Mouse (Mus musculus): Measurements from ENCODE around the gene Grik4. TPM values are rescaled to one million over a fixed set of nuclear protein-coding genes. Genes with fewer than 3 reads are reported as not detected.

Grik4 gene
- polyA plus RNA-seq, 1 experiment from 2014 or later: 1.9 TPM

- Histone ChIP-seq H3K27me3 (ENCODE audit: insufficient read depth, poor library complexity, severe bottlenecking) (0 out of 2 replicates have a peak, but pooled peaks cover 8% of the 10 kb centered on the region), H3K4me1 (peaks cover 17% of the 10 kb centered on the region), H3K9me3 (no peaks in the 10 kb centered on the region), H3K36me3 (no peaks in the 10 kb centered on the region), H3K27ac (no peak overlapping the region), H3K4me3 (no peak overlapping the region)
- no peak for DNase-seq (ENCODE audit: low spot score)
- WGBS: 40% methylated on average over 6 of the region's 6 CpGs
Measured at GRCm38 (mm10) chr9:42613827-42614226, 330.5 kb downstream of the Grik4 start.

GRCm38 (mm10) chr9:42612482-42612991 lies 331.8 kb downstream of the Grik4 start:
- no peak for DNase-seq (ENCODE audit: low spot score)
- H3K36me3 ChIP-seq: no peaks in the 10 kb centered on the region
- H3K4me1 ChIP-seq: peaks cover 17% of the 10 kb centered on the region
- H3K9me3 ChIP-seq: no peaks in the 10 kb centered on the region
- H3K4me3 ChIP-seq: no peak overlapping the region
- WGBS: 51% methylated on average over 14 of the region's 14 CpGs
- H3K27me3 ChIP-seq (ENCODE audit: insufficient read depth, poor library complexity, severe bottlenecking): 0 out of 2 replicates have a peak, but pooled peaks cover 8% of the 10 kb centered on the region
- no peak overlapping the region for H3K27ac ChIP-seq

DNA sequence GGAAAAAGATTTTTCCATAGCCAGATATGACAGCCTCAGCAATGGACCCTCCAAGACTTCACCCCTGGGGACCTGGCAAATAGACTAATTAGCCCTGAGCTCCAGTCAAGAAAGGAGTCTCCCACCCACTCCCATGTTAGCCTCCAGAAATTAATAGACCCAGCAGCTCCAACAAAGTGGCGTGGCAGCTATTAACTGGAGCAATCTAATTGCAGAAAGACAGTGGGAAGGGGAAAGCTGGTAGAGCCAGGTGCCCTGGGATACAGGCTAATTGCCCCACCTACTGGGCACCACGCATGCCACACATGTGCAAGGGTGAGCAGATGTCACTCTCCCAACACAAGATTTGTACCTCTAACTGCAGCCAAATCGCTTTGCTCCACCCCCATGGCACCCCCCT lies 342.8 kb downstream of the Grik4 start:
- H3K36me3 ChIP-seq: no peaks in the 10 kb centered on the region
- no peak overlapping the region for H3K4me3 ChIP-seq
- no peak overlapping the region for H3K27ac ChIP-seq
- no peaks in the 10 kb centered on the region for H3K9me3 ChIP-seq
- peaks cover 14% of the 10 kb centered on the region; the same call in 1 of the 2 replicates for H3K27me3 ChIP-seq (ENCODE audit: insufficient read depth, poor library complexity, severe bottlenecking)
- no peak for DNase-seq (ENCODE audit: low spot score)
- 48% methylated on average over 3 of the region's 3 CpGs for WGBS
- H3K4me1 ChIP-seq: no peaks in the 10 kb centered on the region

DNA sequence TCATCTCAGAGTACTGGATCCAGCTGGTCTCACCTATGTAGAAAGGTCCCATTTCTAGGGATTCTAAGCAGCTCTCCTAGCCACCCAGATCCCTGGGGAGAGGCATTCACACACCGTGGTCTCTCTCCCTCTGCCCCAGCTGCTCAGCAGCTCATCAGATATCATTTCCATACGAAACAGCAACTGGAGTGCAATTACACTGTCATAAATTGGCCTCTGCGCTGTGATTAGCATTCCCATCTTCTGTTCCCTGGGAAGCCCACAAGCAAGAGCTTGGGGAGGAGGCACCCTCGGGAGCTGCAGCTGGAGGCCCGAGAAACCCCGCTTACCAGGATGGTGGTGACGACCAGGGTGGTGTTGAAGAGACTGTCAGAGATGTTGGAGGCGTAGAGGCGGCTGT lies 346.8 kb downstream of the Grik4 start:
- Histone ChIP-seq H3K27me3 (ENCODE audit: insufficient read depth, poor library complexity, severe bottlenecking) (peaks cover 14% of the 10 kb centered on the region; the same call in 1 of the 2 replicates), H3K36me3 (no peaks in the 10 kb centered on the region), H3K27ac (no peak overlapping the region), H3K4me1 (no peaks in the 10 kb centered on the region), H3K4me3 (no peak overlapping the region), H3K9me3 (no peaks in the 10 kb centered on the region)
- no peak for DNase-seq (ENCODE audit: low spot score)
- WGBS: 73% methylated on average over 9 of the region's 9 CpGs

GRCm38 (mm10) chr9:42578511-42578910 lies 365.8 kb downstream of the Grik4 start:
- no peak for DNase-seq (ENCODE audit: low spot score)
- H3K4me1 ChIP-seq: peaks cover 2% of the 10 kb centered on the region; the same call in 1 of the 2 replicates
- H3K4me3 ChIP-seq: no peak overlapping the region
- peaks cover 23% of the 10 kb centered on the region for H3K27me3 ChIP-seq (ENCODE audit: insufficient read depth, poor library complexity, severe bottlenecking)
- 82% methylated on average over 7 of the region's 7 CpGs for WGBS
- H3K36me3 ChIP-seq: no peaks in the 10 kb centered on the region
- H3K27ac ChIP-seq: no peak overlapping the region
- H3K9me3 ChIP-seq: no peaks in the 10 kb centered on the region

- no peaks in the 10 kb centered on the region for H3K9me3 ChIP-seq
- 79% methylated on average over 7 of the region's 7 CpGs for WGBS
- peaks cover 6% of the 10 kb centered on the region; the same call in 1 of the 2 replicates for H3K4me1 ChIP-seq
- no peaks in the 10 kb centered on the region for H3K36me3 ChIP-seq
- no peak overlapping the region for H3K4me3 ChIP-seq
- H3K27ac ChIP-seq: no peak overlapping the region
- H3K27me3 ChIP-seq (ENCODE audit: insufficient read depth, poor library complexity, severe bottlenecking): peaks cover 23% of the 10 kb centered on the region
- DNase-seq (ENCODE audit: low spot score): no peak
Measured at GRCm38 (mm10) chr9:42578106-42578505, 366.2 kb downstream of the Grik4 start.

DNA sequence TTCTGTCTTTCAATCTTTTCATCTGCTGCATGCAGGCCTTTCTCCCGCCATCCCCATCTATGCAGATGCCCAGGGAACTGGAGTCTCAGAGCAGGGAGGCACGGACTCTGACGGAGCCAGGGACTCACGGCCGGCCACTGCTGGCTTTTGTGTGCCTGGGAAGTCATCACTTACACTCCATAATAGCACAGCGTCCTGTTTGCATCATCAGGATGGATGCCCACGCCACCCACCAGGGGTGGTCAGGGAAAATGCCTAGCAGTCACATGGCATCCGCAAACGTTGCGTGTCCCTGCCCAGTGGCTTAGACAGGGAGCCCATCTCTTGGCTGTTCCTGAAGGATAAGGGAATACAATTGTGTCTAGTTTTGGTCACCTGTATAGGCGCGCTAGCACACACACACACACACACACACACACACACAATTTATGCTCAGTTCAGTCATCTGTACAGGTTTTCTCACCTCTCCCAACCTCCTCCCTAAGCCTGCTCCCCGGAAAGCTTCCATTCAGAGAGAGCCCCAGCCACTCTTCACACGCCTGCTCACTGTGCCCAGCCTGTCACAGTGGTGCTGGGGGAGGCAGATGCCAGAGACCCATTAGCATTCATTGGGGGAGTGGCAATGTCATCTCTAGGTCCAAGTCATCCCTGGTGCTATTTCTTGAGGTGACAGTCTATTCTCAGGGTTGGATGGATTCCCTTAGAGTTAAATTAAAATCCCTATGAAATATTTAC lies 370.5 kb downstream of the Grik4 start:
- Histone ChIP-seq H3K27ac (no peak overlapping the region), H3K4me1 (peaks cover 6% of the 10 kb centered on the region; the same call in 1 of the 2 replicates), H3K9me3 (no peaks in the 10 kb centered on the region), H3K4me3 (no peak overlapping the region), H3K36me3 (no peaks in the 10 kb centered on the region), H3K27me3 (ENCODE audit: insufficient read depth, poor library complexity, severe bottlenecking) (peaks cover 19% of the 10 kb centered on the region)
- WGBS: 57% methylated on average over 14 of the region's 14 CpGs
- DNase-seq (ENCODE audit: low spot score): no peak

- Histone ChIP-seq H3K4me1 (peaks cover 6% of the 10 kb centered on the region; the same call in 1 of the 2 replicates), H3K9me3 (no peaks in the 10 kb centered on the region), H3K27ac (no peak overlapping the region), H3K27me3 (ENCODE audit: insufficient read depth, poor library complexity, severe bottlenecking) (peaks cover 16% of the 10 kb centered on the region), H3K4me3 (no peak overlapping the region), H3K36me3 (no peaks in the 10 kb centered on the region)
- 14% methylated on average over 6 of the region's 6 CpGs for WGBS
- DNase-seq (ENCODE audit: low spot score): peak; percentile 81
Measured at GRCm38 (mm10) chr9:42573180-42573579, 371.1 kb downstream of the Grik4 start.

- no peak for DNase-seq (ENCODE audit: low spot score)
Measured at GRCm38 (mm10) chr9:42565921-42566320, 378.4 kb downstream of the Grik4 start.

GRCm38 (mm10) chr9:42555186-42555585 lies 389.1 kb downstream of the Grik4 start:
- 38% methylated on average over 1 of the region's 1 CpGs for WGBS
- H3K4me3 ChIP-seq: no peak overlapping the region
- H3K36me3 ChIP-seq: no peaks in the 10 kb centered on the region
- peaks cover 30% of the 10 kb centered on the region; the same call in 1 of the 2 replicates for H3K27me3 ChIP-seq (ENCODE audit: insufficient read depth, poor library complexity, severe bottlenecking)
- H3K27ac ChIP-seq: no peak overlapping the region
- H3K9me3 ChIP-seq: no peaks in the 10 kb centered on the region
- no peak for DNase-seq (ENCODE audit: low spot score)
- 0 out of 2 replicates have a peak, but pooled peaks cover 5% of the 10 kb centered on the region for H3K4me1 ChIP-seq

More at GRCm38 (mm10) chr9:42565921-42566320, 378.4 kb downstream of the Grik4 start:
- no peaks in the 10 kb centered on the region for H3K36me3 ChIP-seq
- 81% methylated on average over 4 of the region's 4 CpGs for WGBS
- no peak overlapping the region for H3K27ac ChIP-seq
- no peak overlapping the region for H3K4me3 ChIP-seq
- H3K27me3 ChIP-seq (ENCODE audit: insufficient read depth, poor library complexity, severe bottlenecking): no peaks in the 10 kb centered on the region
- no peaks in the 10 kb centered on the region for H3K9me3 ChIP-seq
- H3K4me1 ChIP-seq: no peaks in the 10 kb centered on the region

DNA sequence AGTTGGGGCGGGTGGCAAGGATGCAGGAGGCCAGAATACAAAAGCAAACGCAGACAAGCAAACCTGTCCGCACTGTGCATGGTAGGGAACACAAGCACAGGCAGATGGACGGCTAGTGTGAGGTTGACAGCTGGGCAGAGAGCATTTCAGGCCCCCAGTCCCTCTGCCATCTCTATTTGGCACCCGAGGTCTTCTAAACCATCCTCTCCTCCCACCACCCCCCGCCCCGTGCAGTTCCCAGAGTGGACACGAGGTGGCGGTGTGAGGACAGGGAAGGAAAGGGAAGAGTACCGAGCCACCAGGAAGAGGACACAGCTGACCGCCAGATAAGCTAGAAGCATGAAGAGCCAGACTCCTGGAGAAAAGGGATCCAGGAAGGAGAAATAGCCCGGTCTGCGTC lies 394.2 kb downstream of the Grik4 start:
- Histone ChIP-seq H3K4me1 (0 out of 2 replicates have a peak, but pooled peaks cover 11% of the 10 kb centered on the region), H3K4me3 (no peak overlapping the region), H3K9me3 (no peaks in the 10 kb centered on the region), H3K27me3 (ENCODE audit: insufficient read depth, poor library complexity, severe bottlenecking) (peaks cover 46% of the 10 kb centered on the region; the same call in 1 of the 2 replicates), H3K27ac (no peak overlapping the region), H3K36me3 (no peaks in the 10 kb centered on the region)
- WGBS: 17% methylated on average over 13 of the region's 13 CpGs
- peak; percentile 81 for DNase-seq (ENCODE audit: low spot score)

- Histone ChIP-seq H3K27ac (no peak overlapping the region), H3K36me3 (no peaks in the 10 kb centered on the region), H3K4me1 (0 out of 2 replicates have a peak, but pooled peaks cover 11% of the 10 kb centered on the region), H3K4me3 (no peak overlapping the region), H3K27me3 (ENCODE audit: insufficient read depth, poor library complexity, severe bottlenecking) (peaks cover 47% of the 10 kb centered on the region; the same call in 1 of the 2 replicates), H3K9me3 (no peaks in the 10 kb centered on the region)
- DNase-seq (ENCODE audit: low spot score): no peak
- 42% methylated on average over 7 of the region's 7 CpGs for WGBS
Measured at GRCm38 (mm10) chr9:42548981-42549380, 395.3 kb downstream of the Grik4 start.

GRCm38 (mm10) chr9:42544521-42544920 lies 399.8 kb downstream of the Grik4 start:
- H3K4me3 ChIP-seq: no peak overlapping the region
- H3K27me3 ChIP-seq (ENCODE audit: insufficient read depth, poor library complexity, severe bottlenecking): peaks cover 22% of the 10 kb centered on the region; the same call in 1 of the 2 replicates
- H3K9me3 ChIP-seq: no peaks in the 10 kb centered on the region
- no peak overlapping the region for H3K27ac ChIP-seq
- 0 out of 2 replicates have a peak, but pooled peaks cover 4% of the 10 kb centered on the region for H3K4me1 ChIP-seq
- no peaks in the 10 kb centered on the region for H3K36me3 ChIP-seq
- 86% methylated on average over 10 of the region's 10 CpGs for WGBS
- no peak for DNase-seq (ENCODE audit: low spot score)

Measured in heart, embryonic 10.5 days (tissue).